Mouse (Mus musculus) Patski (cell line): ENCODE measurements around the gene Ripor1. TPM values are rescaled to one million over a fixed set of nuclear protein-coding genes. Genes with fewer than 3 reads are reported as not detected.

Experiments used
- ATAC-seq: fragments of 100-300 bp; one replicate; pipeline ENCODE4 v1.8.0; 2021
- CTCF ChIA-PET: fragments of 350-600 bp; sonication (Branson Sonifier 250); formaldehyde crosslinking; loops from one replicate; lab custom pipeline; 2022; ENCODE audit warnings: inconsistent platforms; lab: Charles Lee
- POLR2A ChIA-PET: fragments of 350-600 bp; sonication (Branson Sonifier 250); formaldehyde crosslinking; loops from one replicate; lab custom pipeline; 2022; ENCODE audit warnings: antibody characterized with exemption, inconsistent platforms; lab: Charles Lee
- DNase-seq: peaks from one replicate; pipeline ENCODE4 v3.0.0-alpha.2; 2011; ENCODE audit warnings: low read depth, low spot score
- H3K27me3 ChIP-seq: fragments of 371-371 bp; one replicate; pipeline ENCODE4 v1.5.1; 2021
- CTCF ChIP-seq: fragments of 100-300 bp; IDR thresholded peaks from one replicate; pipeline ENCODE4 v1.5.1; 2021
- in situ Hi-C: fragments of 300-500 bp; cut with MboI; formaldehyde crosslinking; loops from 3 replicates; pipeline ENCODE4 v1.11.1; 2018; ENCODE audit warnings: low pct_unique_long_range_greater_than_20kb, mixed read lengths
- polyA plus RNA-seq: library from polyadenylated mRNA; unstranded; gene quantifications from one replicate; pipeline ENCODE4 v1.2.3, GENCODE M21; 2021

Gene Ripor1
- polyA plus RNA-seq, 1 experiment from 2014 or later, result 84.2 TPM

GRCm38 (mm10) chr8:105623679-105624245 is 18.7 kb downstream of the Ripor1 start:
- ChIA-PET CTCF (interaction anchor here (0.8 to 1.6 kb wide), 5 partner anchors 12 to 30 kb away, joined by 3 to 4 read pairs (median 3); partner anchors contain the start of genes Agrp and Ctcf), POLR2A (interaction anchor here (1.0 kb wide), 1 partner anchor 14 kb away, joined by 4 read pairs; no protein-coding TSS in a partner anchor)
- TF ChIP-seq CTCF, result no peak
- no peak for ATAC-seq
- H3K27me3 ChIP-seq, result no peaks in the 10 kb centered on the region
- in situ Hi-C loops, result no loop called here
- no peak for DNase-seq

- POLR2A ChIA-PET, result no interaction called here
- in situ Hi-C loops, result no loop called here
- CTCF ChIA-PET, result interaction anchor here (0.5 to 5.8 kb wide), 2 partner anchors 16 to 186 kb away, joined by 4 to 25 read pairs; no protein-coding TSS in a partner anchor
- DNase-seq (no peak), ATAC-seq (no peak)
- H3K27me3 ChIP-seq, result no peaks in the 10 kb centered on the region
- TF ChIP-seq CTCF, result no peak
These were observed 19.3 kb downstream of the Ripor1 start for GRCm38 (mm10) chr8:105624401-105624800.

GRCm38 (mm10) chr8:105624831-105625230 is 19.8 kb downstream of the Ripor1 start:
- ChIA-PET CTCF (interaction anchor here (0.5 to 5.8 kb wide), 2 partner anchors 17 to 185 kb away, joined by 4 to 25 read pairs; no protein-coding TSS in a partner anchor), POLR2A (no interaction called here)
- DNase-seq (no peak), ATAC-seq (no peak)
- in situ Hi-C loops, result no loop called here
- TF ChIP-seq CTCF, result no peak
- no peaks in the 10 kb centered on the region for H3K27me3 ChIP-seq

- H3K27me3 ChIP-seq, result no peaks in the 10 kb centered on the region
- in situ Hi-C loops, result no loop called here
- TF ChIP-seq CTCF, result no peak
- ATAC-seq, result no peak
- ChIA-PET POLR2A (interaction anchor here (1.4 kb wide), 1 partner anchor 23 kb away, joined by 3 read pairs; no protein-coding TSS in a partner anchor), CTCF (interaction anchor here (1.1 to 5.8 kb wide), 5 partner anchors 9 to 61 kb away, joined by 3 to 25 read pairs (median 4); partner anchors contain the start of gene Atp6v0d1)
- no peak for DNase-seq
These were observed 21.0 kb downstream of the Ripor1 start for GRCm38 (mm10) chr8:105626086-105626485.

- TF ChIP-seq CTCF, result no peak
- ChIA-PET POLR2A (no interaction called here), CTCF (interaction anchor here (5.8 kb wide), 1 partner anchor 21 kb away, joined by 25 read pairs; no protein-coding TSS in a partner anchor)
- in situ Hi-C loops, result no loop called here
- DNase-seq (no peak), ATAC-seq (no peak)
- H3K27me3 ChIP-seq, result no peaks in the 10 kb centered on the region
These were observed 24.3 kb downstream of the Ripor1 start for GRCm38 (mm10) chr8:105629337-105629736.

- ATAC-seq (no peak), DNase-seq (no peak)
- in situ Hi-C loops, result no loop called here
- TF ChIP-seq CTCF, result no peak
- no peaks in the 10 kb centered on the region for H3K27me3 ChIP-seq
- ChIA-PET CTCF (interaction anchor here (0.6 to 1.8 kb wide), 5 partner anchors 9 to 68 kb away, joined by 3 to 4 read pairs (median 3); no protein-coding TSS in a partner anchor), POLR2A (interaction anchor here (1.0 kb wide), 1 partner anchor 69 kb away, joined by 3 read pairs; the partner anchor contains the start of gene Atp6v0d1)
These were observed 29.9 kb downstream of the Ripor1 start for GRCm38 (mm10) chr8:105634771-105635458.

- no peak for ATAC-seq
- CTCF ChIA-PET, result interaction anchor here (0.6 to 1.8 kb wide), 5 partner anchors 10 to 69 kb away, joined by 3 to 4 read pairs (median 3); no protein-coding TSS in a partner anchor
These were observed 30.4 kb downstream of the Ripor1 start for GRCm38 (mm10) chr8:105635481-105635880.

GRCm38 (mm10) chr8:105636018-105636962 is 31.2 kb downstream of the Ripor1 start, which contains the start of gene Ctcf:
TSS of gene Ctcf (plus strand) at chr8:105636568.
- DNase-seq (no peak), ATAC-seq (peak; percentile 86)
- ChIA-PET CTCF (interaction anchor here (0.9 to 1.9 kb wide), 8 partner anchors 10 to 70 kb away, joined by 3 to 11 read pairs (median 4); no protein-coding TSS in a partner anchor), POLR2A (interaction anchor here (1.0 to 1.4 kb wide), 4 partner anchors 10 to 42 kb away, joined by 3 read pairs; no protein-coding TSS in a partner anchor)
- no peaks in the 10 kb centered on the region for H3K27me3 ChIP-seq
- peak; percentile 97 for TF ChIP-seq CTCF
- in situ Hi-C loops, result no loop called here

More at GRCm38 (mm10) chr8:105635481-105635880, 30.4 kb downstream of the Ripor1 start:
- no peaks in the 10 kb centered on the region for H3K27me3 ChIP-seq
- in situ Hi-C loops, result no loop called here
- DNase-seq, result no peak
- POLR2A ChIA-PET, result interaction anchor here (1.0 to 1.4 kb wide), 2 partner anchors 13 to 69 kb away, joined by 3 read pairs; partner anchors contain the start of gene Atp6v0d1
- TF ChIP-seq CTCF, result no peak

- no peak for TF ChIP-seq CTCF
- H3K27me3 ChIP-seq, result no peaks in the 10 kb centered on the region
- POLR2A ChIA-PET, result interaction anchor here (1.0 to 1.4 kb wide), 4 partner anchors 9 to 43 kb away, joined by 3 read pairs; no protein-coding TSS in a partner anchor
- CTCF ChIA-PET, result interaction anchor here (0.9 to 1.9 kb wide), 5 partner anchors 11 to 34 kb away, joined by 3 to 11 read pairs (median 4); no protein-coding TSS in a partner anchor
- DNase-seq (no peak), ATAC-seq (peak; percentile 7)
- in situ Hi-C loops, result no loop called here
These were observed 32.0 kb downstream of the Ripor1 start, which contains the start of gene Agrp for GRCm38 (mm10) chr8:105636963-105637510. TSS of gene Agrp (minus strand) at chr8:105637393.
